Mouse (Mus musculus) embryonic fibroblast, embryonic 13.5 days (primary cell): ENCODE measurements around the gene Rai14.

ENCODE experiments used
- CTCF ChIP-seq: IDR thresholded peaks from 2 replicates; pipeline ENCODE4 v1.5.1; 2011; ENCODE audit warnings: mild to moderate bottlenecking, control low read depth, low read length, moderate library complexity, borderline replicate concordance; ENCODE audit not compliant: insufficient read depth
- POLR2A ChIP-seq: IDR thresholded peaks from 2 replicates; pipeline ENCODE4 v1.6.1; 2011; ENCODE audit warnings: low read depth, mild to moderate bottlenecking, control low read depth, low read length, moderate library complexity

DNA sequence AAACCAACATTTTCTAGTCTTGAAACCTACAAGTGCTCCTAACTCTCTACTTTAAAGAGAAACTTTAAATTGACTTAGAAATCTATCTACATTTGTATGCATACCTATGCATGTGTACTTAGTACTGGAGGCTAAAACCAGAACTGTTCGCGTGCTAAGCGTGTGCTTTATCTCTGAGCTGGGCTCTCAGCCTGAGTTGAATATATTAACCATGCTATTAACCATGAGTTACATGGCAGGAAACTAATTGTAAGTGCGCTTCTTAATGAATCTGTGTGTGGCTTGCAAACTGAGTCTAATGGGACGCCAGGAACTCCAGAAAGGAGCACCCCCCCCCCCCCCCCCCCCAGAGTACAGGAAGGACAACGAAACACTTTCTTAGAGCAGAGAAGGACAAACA lies 119.0 kb downstream of the Rai14 start:
- TF ChIP-seq POLR2A (no peak), CTCF (no peak)
